Mouse (Mus musculus): Measurements from ENCODE around the gene Serpinb6d. TPM values are rescaled to one million over a fixed set of nuclear protein-coding genes. Genes with fewer than 3 reads are reported as not detected.

Gene Serpinb6d
- not detected in 2 replicates for polyA plus RNA-seq (2014; fragmentation: Nextera tagmentation; extraction: Ambion mirVana)

- Histone ChIP-seq H3K4me3 (ENCODE audit: low read depth, low read length) (no peak within 1 kb of the TSS), H3K36me3 (ENCODE audit: control insufficient read depth, insufficient read depth, low read length) (no peaks in the 10 kb centered on the region), H3K9me3 (ENCODE audit: control insufficient read depth, low read length) (peaks cover 17% of the 10 kb centered on the region; the same call in 1 of the 2 replicates), H3K4me1 (ENCODE audit: control insufficient read depth, insufficient read depth, low read length) (no peaks in the 10 kb centered on the region), H3K27me3 (replicated peaks; ENCODE audit: control insufficient read depth, insufficient read depth, low read length) (no peaks in the 10 kb centered on the region), H3K4me2 (ENCODE audit: low read depth, low read length) (no peak within 1 kb of the TSS), H3K27ac (replicated peaks; ENCODE audit: low read depth, low read length) (no peak within 1 kb of the TSS), H3K9ac (ENCODE audit: low read depth, low read length) (no peak within 1 kb of the TSS)
- WGBS, result 62% methylated on average over 1 of the region's 1 CpGs
- DNase-seq (ENCODE audit: low spot score), result no peak
- no peak for ATAC-seq (ENCODE audit: low read depth)
These were observed at the start of gene Serpinb6d for GRCm38 (mm10) chr13:33661105-33661504. TSS of gene Serpinb6d (plus strand) at chr13:33661405.

GRCm38 (mm10) chr13:33622921-33623320 lies 38.3 kb upstream of the Serpinb6d start:
- peaks cover 19% of the 10 kb centered on the region for H3K9me3 ChIP-seq (ENCODE audit: control insufficient read depth, low read length)
- H3K27ac ChIP-seq (replicated peaks; ENCODE audit: low read depth, low read length), result no peak overlapping the region
- no peak overlapping the region for H3K9ac ChIP-seq (ENCODE audit: low read depth, low read length)
- no peak for DNase-seq (ENCODE audit: low spot score)
- 88% methylated on average over 2 of the region's 2 CpGs for WGBS
- H3K27me3 ChIP-seq (replicated peaks; ENCODE audit: control insufficient read depth, insufficient read depth, low read length), result no peaks in the 10 kb centered on the region
- no peak for ATAC-seq (ENCODE audit: low read depth)
- H3K4me3 ChIP-seq (ENCODE audit: low read depth, low read length), result no peak overlapping the region
- no peaks in the 10 kb centered on the region for H3K36me3 ChIP-seq (ENCODE audit: control insufficient read depth, insufficient read depth, low read length)
- no peak overlapping the region for H3K4me2 ChIP-seq (ENCODE audit: low read depth, low read length)
- H3K4me1 ChIP-seq (ENCODE audit: control insufficient read depth, insufficient read depth, low read length), result no peaks in the 10 kb centered on the region

- Histone ChIP-seq H3K4me2 (ENCODE audit: low read depth, low read length) (no peak overlapping the region), H3K27ac (replicated peaks; ENCODE audit: low read depth, low read length) (no peak overlapping the region), H3K27me3 (replicated peaks; ENCODE audit: control insufficient read depth, insufficient read depth, low read length) (no peaks in the 10 kb centered on the region), H3K4me1 (ENCODE audit: control insufficient read depth, insufficient read depth, low read length) (no peaks in the 10 kb centered on the region), H3K36me3 (ENCODE audit: control insufficient read depth, insufficient read depth, low read length) (no peaks in the 10 kb centered on the region), H3K9me3 (ENCODE audit: control insufficient read depth, low read length) (no peaks in the 10 kb centered on the region), H3K9ac (ENCODE audit: low read depth, low read length) (no peak overlapping the region), H3K4me3 (ENCODE audit: low read depth, low read length) (no peak overlapping the region)
- ATAC-seq (ENCODE audit: low read depth) (no peak), DNase-seq (ENCODE audit: low spot score) (no peak)
- WGBS, result 74% methylated on average over 2 of the region's 2 CpGs
These were observed 18.7 kb upstream of the Serpinb6d start for GRCm38 (mm10) chr13:33642540-33642939.

GRCm38 (mm10) chr13:33662550-33662949 lies 1.3 kb downstream of the Serpinb6d start:
- no peak overlapping the region for H3K9ac ChIP-seq (ENCODE audit: low read depth, low read length)
- peaks cover 17% of the 10 kb centered on the region; the same call in 1 of the 2 replicates for H3K9me3 ChIP-seq (ENCODE audit: control insufficient read depth, low read length)
- H3K27me3 ChIP-seq (replicated peaks; ENCODE audit: control insufficient read depth, insufficient read depth, low read length), result no peaks in the 10 kb centered on the region
- no peak overlapping the region for H3K4me3 ChIP-seq (ENCODE audit: low read depth, low read length)
- no peak overlapping the region for H3K4me2 ChIP-seq (ENCODE audit: low read depth, low read length)
- H3K27ac ChIP-seq (replicated peaks; ENCODE audit: low read depth, low read length), result no peak overlapping the region
- no peaks in the 10 kb centered on the region for H3K36me3 ChIP-seq (ENCODE audit: control insufficient read depth, insufficient read depth, low read length)
- DNase-seq (ENCODE audit: low spot score), result no peak
- H3K4me1 ChIP-seq (ENCODE audit: control insufficient read depth, insufficient read depth, low read length), result no peaks in the 10 kb centered on the region
- ATAC-seq (ENCODE audit: low read depth), result no peak

- ATAC-seq (ENCODE audit: low read depth), result no peak
- Histone ChIP-seq H3K4me2 (ENCODE audit: low read depth, low read length) (no peak overlapping the region), H3K27me3 (replicated peaks; ENCODE audit: control insufficient read depth, insufficient read depth, low read length) (no peaks in the 10 kb centered on the region), H3K4me1 (ENCODE audit: control insufficient read depth, insufficient read depth, low read length) (no peaks in the 10 kb centered on the region), H3K9ac (ENCODE audit: low read depth, low read length) (no peak overlapping the region), H3K9me3 (ENCODE audit: control insufficient read depth, low read length) (no peaks in the 10 kb centered on the region), H3K27ac (replicated peaks; ENCODE audit: low read depth, low read length) (no peak overlapping the region), H3K36me3 (ENCODE audit: control insufficient read depth, insufficient read depth, low read length) (no peaks in the 10 kb centered on the region), H3K4me3 (ENCODE audit: low read depth, low read length) (no peak overlapping the region)
- 65% methylated on average over 2 of the region's 2 CpGs for WGBS
- no peak for DNase-seq (ENCODE audit: low spot score)
These were observed 59.1 kb downstream of the Serpinb6d start for GRCm38 (mm10) chr13:33720296-33720695.

Other genes with a start within 250 kb of the Serpinb6d start
- gene Serpinb9g, start 176.6 kb upstream of the Serpinb6d start, polyA plus RNA-seq (2014; fragmentation: Nextera tagmentation; extraction: Ambion mirVana), result not detected in 2 replicates
- gene Serpinb6e, start 182.0 kb downstream of the Serpinb6d start, polyA plus RNA-seq (2014; fragmentation: Nextera tagmentation; extraction: Ambion mirVana), result not detected in 2 replicates
- gene Serpinb6c, start 244.3 kb downstream of the Serpinb6d start, polyA plus RNA-seq (2014; fragmentation: Nextera tagmentation; extraction: Ambion mirVana), result 0.38 and 0.41 TPM in 2 replicates

All from embryonic facial prominence, embryonic 14.5 days (tissue).